Mouse (Mus musculus) megakaryocyte, adult 5-6 weeks (primary cell): Measurements from ENCODE around the gene Ptprd. TPM values are rescaled to one million over a fixed set of nuclear protein-coding genes. Genes with fewer than 3 reads are reported as not detected.
"Not testable (repeated sequence)": the region's sequence is repeated elsewhere in the genome, so short reads cannot be mapped to it uniquely, and the experiment has no call there.

Experiments
- ATAC-seq: 2 replicates; pipeline ENCODE4 v1.8.0; 2016; ENCODE audit warnings: mild to moderate bottlenecking, inconsistent platforms; ENCODE audit not compliant: poor library complexity, severe bottlenecking
- total RNA-seq, 2 experiments: library from RNA; stranded (forward) in 1 of 2; stranded (reverse) in 1 of 2; fragments of 153-499, 151-499 nt in 1 of 2; fragments of 221-1000, 200-1000 nt in 1 of 2; gene quantifications; 2 replicates each; pipeline versions ENCODE4 v1.2.3 to v1.2.4; 2015 to 2017

The Ptprd gene
- total RNA-seq, 2 experiments from 2014 or later = 0.04 to 0.29 TPM

- ATAC-seq = no peak
Measured at GRCm38 (mm10) chr4:76459621-76460020, 1752.1 kb downstream of the Ptprd start.

GRCm38 (mm10) chr4:76452286-76452685, 1759.5 kb downstream of the Ptprd start:
- ATAC-seq = no peak

- no peak for ATAC-seq
Measured at GRCm38 (mm10) chr4:76451019-76451552, 1760.7 kb downstream of the Ptprd start.

- ATAC-seq = no peak
Measured at GRCm38 (mm10) chr4:76450351-76451018, 1761.3 kb downstream of the Ptprd start.

DNA sequence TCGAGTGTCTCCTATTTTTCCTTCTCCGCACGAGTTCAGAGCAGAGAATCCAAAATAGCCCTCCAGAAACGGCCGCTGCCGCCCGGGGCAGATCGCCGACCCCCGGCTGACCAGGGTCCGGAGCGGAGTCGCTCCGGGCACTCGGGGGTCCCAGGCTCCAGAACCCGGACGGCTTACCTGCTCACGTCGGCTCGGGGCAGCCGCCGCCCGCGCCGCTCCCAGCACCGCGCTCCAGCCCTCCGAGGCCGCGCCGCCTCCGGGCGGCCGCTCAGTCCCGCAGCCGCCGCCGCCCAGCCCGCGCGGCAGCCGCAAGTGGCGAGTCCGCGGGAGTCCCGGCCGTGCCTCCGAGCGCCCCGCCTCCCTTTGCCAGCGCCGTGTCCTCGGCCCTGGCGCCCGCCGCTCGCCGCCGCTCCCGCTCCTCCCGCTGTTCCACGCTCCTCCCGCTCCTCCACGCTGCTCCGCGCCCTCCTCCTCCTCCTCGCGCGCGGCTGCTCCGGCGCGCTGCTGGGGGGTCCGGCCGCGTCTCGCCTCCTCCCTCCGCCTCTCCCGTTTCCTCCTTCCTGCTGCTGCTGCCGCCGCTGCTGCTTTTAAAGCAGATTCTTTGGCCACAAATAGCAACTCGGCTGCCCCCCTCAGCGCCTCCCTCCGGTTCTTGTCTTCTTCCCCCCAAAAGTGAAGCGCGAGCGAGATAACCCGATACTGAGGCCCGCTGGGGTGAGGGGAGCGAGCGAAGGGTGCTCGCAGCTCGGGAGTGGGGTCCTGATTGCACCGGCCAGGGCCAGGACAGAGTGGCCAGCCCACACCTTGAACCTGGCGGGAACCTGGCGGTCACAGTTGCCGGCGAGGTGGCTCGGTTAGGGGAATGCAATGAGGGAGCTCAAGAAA, 1762.1 kb downstream of the Ptprd start:
- no peak for ATAC-seq

DNA sequence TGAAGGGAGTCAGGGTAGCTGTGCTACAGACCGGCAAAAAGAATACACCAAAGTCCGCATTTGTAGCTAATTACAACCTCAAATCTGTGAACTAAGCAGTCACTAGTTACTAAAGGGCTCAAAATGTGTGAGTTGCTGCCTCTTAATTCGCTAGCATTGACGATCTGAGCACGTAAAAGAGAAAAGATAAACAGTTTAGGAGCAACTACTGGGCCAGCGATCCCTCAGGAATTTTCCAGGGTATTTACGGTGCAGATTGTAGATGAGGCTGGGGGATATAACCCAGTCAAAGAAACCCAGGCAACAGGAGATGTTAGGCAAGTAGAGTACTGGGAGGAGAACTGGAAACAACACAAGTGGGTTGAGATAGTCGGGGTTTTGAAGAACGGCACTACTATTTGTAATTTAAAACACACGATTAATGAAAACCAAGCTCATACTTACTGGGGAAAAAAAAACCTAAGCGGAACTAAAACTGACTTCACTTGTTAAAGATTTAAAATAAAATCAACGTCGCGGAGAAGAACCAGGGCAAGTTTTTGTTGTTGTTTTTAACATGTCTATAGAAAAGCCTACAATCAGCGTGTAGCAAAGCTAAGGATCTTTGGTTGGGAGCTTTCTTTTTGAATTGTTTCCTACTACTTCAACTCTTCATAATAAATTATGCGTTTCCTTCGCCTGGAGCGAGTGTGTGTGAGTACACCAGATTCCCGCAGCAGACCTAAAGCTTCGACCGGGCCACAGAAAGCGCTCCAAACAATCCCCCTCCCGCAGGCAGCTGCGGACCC, 1762.9 kb downstream of the Ptprd start:
- no peak for ATAC-seq

GRCm38 (mm10) chr4:76447396-76447795, 1764.4 kb downstream of the Ptprd start:
- ATAC-seq = no peak

DNA sequence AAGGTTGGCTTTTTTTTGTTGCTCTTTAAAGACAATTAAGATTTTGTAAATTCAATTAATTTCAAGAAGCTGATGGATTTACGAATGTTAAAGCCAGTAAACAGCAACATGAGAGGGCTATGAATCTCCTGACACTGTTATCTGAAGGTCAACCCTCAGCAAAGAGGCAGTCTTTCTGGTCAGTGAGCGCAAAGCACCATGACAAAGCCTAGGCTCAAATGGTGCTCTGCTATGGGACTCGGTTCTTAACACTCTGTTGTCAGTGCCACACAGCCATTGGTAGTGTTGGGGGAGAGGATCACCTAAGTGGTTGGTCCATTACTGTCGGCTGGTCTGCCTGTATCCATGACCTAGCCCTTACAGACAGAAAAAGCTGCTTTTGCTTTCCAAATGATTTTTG, 1767.0 kb downstream of the Ptprd start:
- ATAC-seq = no peak

GRCm38 (mm10) chr4:76443553-76443952, 1768.2 kb downstream of the Ptprd start:
- ATAC-seq = no peak

DNA sequence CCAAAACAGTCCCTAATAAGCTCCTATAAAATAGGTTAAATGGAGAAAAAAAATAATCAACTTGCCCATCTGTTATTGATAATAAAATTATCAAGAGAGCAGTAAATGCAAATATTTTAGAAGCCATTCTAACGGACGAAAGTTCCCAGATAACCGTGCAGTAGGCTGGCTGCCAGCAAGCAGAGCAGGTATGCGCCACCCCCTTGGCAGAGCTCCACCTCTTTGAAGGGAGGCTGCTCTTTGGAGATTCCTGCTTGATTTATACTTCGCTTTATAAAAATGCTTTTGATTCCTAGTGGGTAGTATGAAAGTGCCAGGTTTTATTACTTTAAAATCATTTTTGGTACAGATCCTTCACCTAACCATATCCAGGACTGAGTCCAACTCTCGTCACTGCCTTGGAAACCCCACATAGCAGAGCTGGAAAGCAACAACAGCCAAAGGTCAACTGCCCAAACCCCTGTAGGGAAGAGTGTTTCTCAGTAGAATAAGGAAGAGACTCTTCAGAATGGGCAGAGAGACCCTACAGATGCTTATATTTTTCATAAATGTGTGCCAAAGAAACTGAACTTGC, 1770.9 kb downstream of the Ptprd start:
- ATAC-seq = no peak

DNA sequence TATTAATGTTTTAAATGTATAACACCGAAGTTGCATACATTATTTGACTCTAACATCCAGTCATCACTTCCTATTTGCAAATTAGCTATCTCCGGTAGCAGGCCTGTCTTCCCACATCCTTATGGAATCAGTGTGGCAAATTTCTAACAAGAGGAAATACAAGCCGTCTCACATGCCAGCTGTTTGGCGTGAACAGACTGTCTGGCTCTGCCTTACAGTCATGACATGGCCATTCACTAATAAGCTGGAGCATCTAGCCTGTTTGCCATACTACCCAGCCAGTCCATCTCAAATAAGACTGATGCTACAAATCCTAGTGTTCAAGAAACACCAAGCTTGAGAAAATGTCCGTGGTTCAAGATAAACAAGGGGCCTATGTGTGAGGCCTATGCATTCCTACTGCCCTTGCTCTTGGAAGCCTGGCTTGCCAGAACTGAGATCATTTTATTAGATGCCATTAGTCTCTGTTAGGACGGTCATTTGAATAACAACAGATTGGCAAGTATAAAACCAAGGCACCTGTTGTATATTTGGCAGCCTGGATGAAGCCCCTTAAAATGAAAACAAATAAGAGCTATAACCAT, 1773.2 kb downstream of the Ptprd start:
- ATAC-seq = no peak

GRCm38 (mm10) chr4:76438068-76438467, 1773.7 kb downstream of the Ptprd start:
- ATAC-seq = no peak

- no peak for ATAC-seq
Measured at GRCm38 (mm10) chr4:76435920-76436319, 1775.8 kb downstream of the Ptprd start.

DNA sequence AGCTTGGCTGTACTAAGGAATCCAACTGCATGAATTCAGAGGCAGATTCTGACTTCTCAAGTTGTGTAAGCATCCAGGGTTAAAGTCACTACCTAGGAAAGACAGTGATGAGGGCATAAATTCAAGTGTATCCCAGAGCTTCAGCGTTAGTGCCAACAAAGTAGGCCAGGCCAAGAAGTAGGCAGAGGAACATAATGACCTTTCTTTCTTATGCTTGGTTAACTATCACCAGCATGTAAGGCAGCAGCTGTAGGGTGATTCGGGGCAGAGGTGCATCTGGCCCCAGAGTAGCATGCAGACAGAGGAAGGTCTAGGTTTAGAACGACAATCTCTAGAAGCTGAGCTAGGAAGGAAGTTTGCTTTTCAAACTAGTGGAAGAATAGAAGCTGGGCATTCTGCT, 1782.0 kb downstream of the Ptprd start:
- no peak for ATAC-seq

GRCm38 (mm10) chr4:76427036-76427435, 1784.7 kb downstream of the Ptprd start:
- not testable (repeated sequence) for ATAC-seq

DNA sequence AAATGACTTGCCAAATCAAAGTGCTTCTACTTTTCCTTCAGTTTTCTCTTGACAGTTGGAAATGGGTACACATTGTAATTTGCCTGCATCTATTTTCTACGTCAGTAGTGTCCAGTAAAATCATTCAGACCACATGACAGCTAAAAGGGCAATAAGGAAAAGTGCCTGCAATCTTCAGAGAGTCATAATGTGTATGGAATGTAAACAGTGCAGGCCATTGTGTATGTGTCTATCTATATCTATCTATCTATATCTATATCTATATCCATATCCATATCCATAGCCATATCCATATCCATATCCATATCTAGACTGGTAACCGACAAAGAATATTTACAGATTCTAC, 1786.6 kb downstream of the Ptprd start:
- ATAC-seq = no peak

DNA sequence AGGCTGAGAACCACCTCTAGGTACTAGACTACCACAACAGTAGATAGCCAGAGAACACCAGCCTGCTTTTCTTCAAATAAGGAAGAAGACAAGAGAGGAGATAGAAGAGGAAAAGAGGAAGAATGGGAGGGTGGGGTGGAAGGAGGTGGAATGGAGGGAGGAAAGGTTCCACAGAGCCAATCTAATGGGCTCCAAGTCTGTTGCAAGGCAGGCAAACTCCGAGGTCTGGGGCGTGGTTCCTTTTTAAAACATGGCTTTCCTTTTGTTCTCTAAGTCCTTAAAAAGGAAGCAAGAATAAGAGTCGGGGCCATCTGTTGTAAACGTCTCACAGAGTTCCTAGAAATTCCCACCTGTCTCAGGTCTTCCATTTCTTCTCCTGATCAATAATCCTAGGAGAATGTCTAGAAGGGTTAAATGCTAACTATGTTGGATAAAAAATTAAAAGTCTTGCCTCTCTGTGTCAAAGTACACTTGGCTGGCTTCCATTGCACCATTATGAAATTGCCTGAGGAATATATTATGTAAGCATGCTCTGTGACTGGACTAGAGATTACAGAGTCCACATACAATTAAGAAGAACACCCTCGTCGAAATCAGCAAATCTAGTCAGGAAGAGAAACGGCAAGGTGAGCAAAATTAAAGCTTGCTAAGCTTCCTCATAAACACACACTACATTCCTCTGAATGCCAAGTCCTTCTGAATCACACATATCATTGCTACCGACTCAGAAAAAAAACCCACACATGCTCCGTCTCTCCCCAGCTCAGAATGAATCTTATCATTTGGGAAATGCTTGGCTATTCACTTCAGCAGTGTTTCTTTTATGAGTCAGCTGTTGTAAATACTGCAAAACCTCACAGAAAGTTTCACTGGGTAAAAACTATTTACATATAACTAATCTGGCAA, 1787.2 kb downstream of the Ptprd start:
- no peak for ATAC-seq

- ATAC-seq = no peak
Measured at GRCm38 (mm10) chr4:76422113-76422512, 1789.6 kb downstream of the Ptprd start.

- no peak for ATAC-seq
Measured at GRCm38 (mm10) chr4:76419641-76420040, 1792.1 kb downstream of the Ptprd start.
